In the genomic region with DNA sequence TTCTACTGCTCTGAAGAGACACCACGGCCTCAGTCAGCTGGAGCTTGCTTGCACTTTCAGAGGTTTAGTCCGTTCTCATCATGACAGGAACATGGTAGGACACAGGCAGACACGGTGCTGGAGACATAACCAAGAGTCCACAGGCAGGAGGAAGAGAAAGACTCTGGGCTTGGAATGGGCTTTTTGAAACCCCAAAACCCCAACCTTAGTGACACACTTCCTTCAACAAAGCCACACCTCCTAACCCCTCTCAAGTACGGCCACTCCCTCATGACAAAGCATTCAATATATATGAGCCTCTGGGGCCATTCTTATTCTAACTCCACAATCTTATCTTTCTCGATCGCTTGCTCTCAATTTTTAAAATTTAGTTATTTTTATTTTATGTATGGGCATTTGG, we compare ENCODE assay signal across 21 mouse cellular contexts. TPM values are rescaled to one million over a fixed set of nuclear protein-coding genes. Genes with fewer than 3 reads are reported as not detected.
DNase-seq lines count a peak whose midpoint lies in the region; ATAC-seq and TF ChIP-seq lines count a peak whose summit lies in the region.
"Had no signal": no experiment of that assay in that cellular context is flagged by ENCODE, and none has a peak within 500 bp of the region (broad histone marks: within the 10 kb centered on the region; RNA-seq: fewer than 3 reads in every experiment).

No protein-coding gene starts in this region.

- H3K9ac ChIP-seq in liver, embryonic 11.5 days (ENCODE audit: low read depth, low read length): no peak overlapping the region
- H3K9ac ChIP-seq in liver, embryonic 15.5 days: no peak overlapping the region
- no peak overlapping the region for H3K9ac ChIP-seq in hindbrain, embryonic 14.5 days
- H3K9ac ChIP-seq: forebrain, embryonic 13.5 days; forebrain, postnatal 0 days; heart, embryonic 15.5 days; hindbrain, embryonic 15.5 days had no signal

- DNase-seq in liver, embryonic 11.5 days (ENCODE audit: low spot score): no peak
- no peak for DNase-seq in liver
- no peak for DNase-seq in cerebellum, adult 2 months
- DNase-seq in adrenal gland, postnatal 36 days: no peak
- DNase-seq in hindbrain, embryonic 14.5 days (ENCODE audit: low spot score): no peak
- DNase-seq: adrenal gland, adult 8-10 months; cerebellum, adult 11 months; cerebellum, adult 9-10 months; cerebellum, postnatal 36 days; forebrain, postnatal 0 days; gastrocnemius, postnatal 14 days had no signal

- WGBS in liver, embryonic 11.5 days: 65% methylated on average over 6 of the region's 6 CpGs
- WGBS in liver, embryonic 15.5 days (ENCODE audit: insufficient replicate concordance): 49% methylated on average over 6 of the region's 6 CpGs
- WGBS in cerebellum, adult 2 months: 86% methylated on average over 6 of the region's 6 CpGs
- 86% methylated on average over 6 of the region's 6 CpGs for WGBS in hindbrain, embryonic 14.5 days

- H3K9me3 ChIP-seq in liver, embryonic 11.5 days (ENCODE audit: control insufficient read depth, low read length): no peaks in the 10 kb centered on the region
- no peaks in the 10 kb centered on the region for H3K9me3 ChIP-seq in liver, embryonic 15.5 days (replicated peaks)
- no peaks in the 10 kb centered on the region for H3K9me3 ChIP-seq in hindbrain, embryonic 14.5 days (ENCODE audit: control insufficient read depth, low read length)
- H3K9me3 ChIP-seq: embryonic facial prominence, embryonic 10.5 days; forebrain, embryonic 13.5 days; heart, embryonic 10.5 days; heart, embryonic 15.5 days; hindbrain, embryonic 10.5 days; hindbrain, embryonic 15.5 days had no signal

- no peak overlapping the region for H3K4me2 ChIP-seq in liver, embryonic 11.5 days
- peak overlapping the region; percentile 5; the same call in 1 of the 2 replicates for H3K4me2 ChIP-seq in liver, embryonic 15.5 days
- no peak overlapping the region for H3K4me2 ChIP-seq in hindbrain, embryonic 14.5 days (replicated peaks)
- H3K4me2 ChIP-seq: forebrain, embryonic 13.5 days; heart, embryonic 15.5 days; hindbrain, embryonic 15.5 days had no signal

- no peak for TF ChIP-seq CTCF in cerebellum, adult 2 months (IDR thresholded peaks at IDR 0.05; ENCODE audit: borderline replicate concordance, insufficient read depth, low read depth, low read length)

- ATAC-seq in liver, embryonic 11.5 days (replicated peaks; ENCODE audit: low FRiP score): peak; percentile 71; the same call in 1 of the 2 replicates
- peak; percentile 68 for ATAC-seq in common myeloid progenitor, adult 5-6 weeks (replicated peaks; ENCODE audit: low read depth, poor library complexity, severe bottlenecking)
- no peak for ATAC-seq in liver, embryonic 15.5 days (ENCODE audit: insufficient read depth)
- peak; percentile 55 for ATAC-seq in monocyte, adult 5-6 weeks (replicated peaks; ENCODE audit: insufficient number of reproducible peaks, low FRiP score, low TSS enrichment, poor library complexity, severe bottlenecking)
- ATAC-seq in hindbrain, embryonic 14.5 days (ENCODE audit: low FRiP score): no peak
- ATAC-seq: forebrain, embryonic 13.5 days; forebrain, postnatal 0 days; inflammation-experienced regulatory T-cells, adult 6 months had no signal

- no peak overlapping the region for H3K27ac ChIP-seq in liver, embryonic 11.5 days (ENCODE audit: low read depth, low read length)
- no peak overlapping the region for H3K27ac ChIP-seq in liver, embryonic 15.5 days (replicated peaks)
- no peak overlapping the region for H3K27ac ChIP-seq in cerebellum, adult 2 months (ENCODE audit: insufficient read depth, low read length)
- no peak overlapping the region for H3K27ac ChIP-seq in hindbrain, embryonic 14.5 days
- H3K27ac ChIP-seq: embryonic facial prominence, embryonic 10.5 days; forebrain, embryonic 13.5 days; heart, embryonic 10.5 days; heart, embryonic 15.5 days; hindbrain, embryonic 10.5 days; hindbrain, embryonic 15.5 days had no signal

- no peak for TF ChIP-seq POLR2A in cerebellum, adult 2 months (IDR thresholded peaks at IDR 0.05; ENCODE audit: borderline replicate concordance, insufficient read depth, low read length)

- H3K4me3 ChIP-seq in liver, embryonic 11.5 days (ENCODE audit: low read depth, low read length): no peak overlapping the region
- no peak overlapping the region for H3K4me3 ChIP-seq in liver, embryonic 15.5 days (replicated peaks)
- no peak overlapping the region for H3K4me3 ChIP-seq in cerebellum, adult 2 months (replicated peaks; ENCODE audit: insufficient read depth, low read depth, low read length)
- no peak overlapping the region for H3K4me3 ChIP-seq in hindbrain, embryonic 14.5 days (replicated peaks; ENCODE audit: low read length)
- H3K4me3 ChIP-seq: embryonic facial prominence, embryonic 10.5 days; forebrain, embryonic 13.5 days; heart, embryonic 10.5 days; heart, embryonic 15.5 days; hindbrain, embryonic 10.5 days; hindbrain, embryonic 15.5 days had no signal

- no peaks in the 10 kb centered on the region for H3K36me3 ChIP-seq in liver, embryonic 11.5 days (ENCODE audit: control insufficient read depth, insufficient read depth, low read length)
- H3K36me3 ChIP-seq in liver, embryonic 15.5 days (replicated peaks): no peaks in the 10 kb centered on the region
- H3K36me3 ChIP-seq in hindbrain, embryonic 14.5 days (replicated peaks; ENCODE audit: control insufficient read depth, insufficient read depth): peaks cover 13% of the 10 kb centered on the region
- H3K36me3 ChIP-seq: embryonic facial prominence, embryonic 10.5 days; heart, embryonic 10.5 days; heart, embryonic 15.5 days; hindbrain, embryonic 10.5 days had no signal

- H3K4me1 ChIP-seq in liver, embryonic 11.5 days (replicated peaks; ENCODE audit: control insufficient read depth, insufficient read depth, low read length): no peaks in the 10 kb centered on the region; the same call in 1 of the 2 replicates
- H3K4me1 ChIP-seq in liver, embryonic 15.5 days (replicated peaks): peaks cover 11% of the 10 kb centered on the region
- H3K4me1 ChIP-seq in cerebellum, adult 2 months (ENCODE audit: control insufficient read depth, insufficient read depth, low read length): no peaks in the 10 kb centered on the region
- H3K4me1 ChIP-seq in hindbrain, embryonic 14.5 days (replicated peaks; ENCODE audit: control insufficient read depth, insufficient read depth, low read length): no peaks in the 10 kb centered on the region
- H3K4me1 ChIP-seq: embryonic facial prominence, embryonic 10.5 days; forebrain, embryonic 13.5 days; hindbrain, embryonic 10.5 days; hindbrain, embryonic 15.5 days had no signal

- no peaks in the 10 kb centered on the region for H3K27me3 ChIP-seq in liver, embryonic 11.5 days (replicated peaks; ENCODE audit: control insufficient read depth, insufficient read depth, low read length)
- H3K27me3 ChIP-seq in liver, embryonic 15.5 days: peaks cover under 1% of the 10 kb centered on the region; the same call in 1 of the 2 replicates
- no peaks in the 10 kb centered on the region for H3K27me3 ChIP-seq in cerebellum, adult 2 months (ENCODE audit: control insufficient read depth, insufficient read depth, low read length)
- H3K27me3 ChIP-seq in hindbrain, embryonic 14.5 days (ENCODE audit: control insufficient read depth, insufficient read depth, low read length): no peaks in the 10 kb centered on the region
- H3K27me3 ChIP-seq: forebrain, embryonic 13.5 days; heart, embryonic 15.5 days; hindbrain, embryonic 15.5 days had no signal

RNA-seq across cellular contexts. Expression of a gene that starts 5.9 kb away (rescaled TPM):
- 33.7 and 34.3 TPM in 2 replicates for polyA plus RNA-seq in liver, embryonic 11.5 days (2014; fragmentation: Nextera tagmentation; extraction: Ambion mirVana)
- 49.7 and 54.1 TPM in 2 replicates for total RNA-seq in common myeloid progenitor, adult 5-6 weeks (2017)
- polyA plus RNA-seq in liver, embryonic 15.5 days (2015; fragmentation: Nextera tagmentation; extraction: Ambion mirVana): 23.1 and 23.6 TPM in 2 replicates
- 523 to 1,277 TPM (median 526 TPM) in 3 replicates for total RNA-seq in monocyte, adult 5-6 weeks (2017)
- 75.0 and 79.8 TPM in 2 replicates for polyA plus RNA-seq in cerebellum, adult 2 months (2012; rRNA removed)
- total RNA-seq in adrenal gland, postnatal 36 days (2021): 100 to 1,000 TPM; 122 to 128 TPM
- 57.9 and 60.9 TPM in 2 replicates for polyA plus RNA-seq in hindbrain, embryonic 14.5 days (2014; fragmentation: Nextera tagmentation; extraction: Ambion mirVana)

RNA-seq across cellular contexts. Expression of a gene that starts 27.1 kb away (rescaled TPM):
- polyA plus RNA-seq in liver, embryonic 11.5 days (2014; fragmentation: Nextera tagmentation; extraction: Ambion mirVana): 8.9 and 9.7 TPM in 2 replicates
- total RNA-seq in common myeloid progenitor, adult 5-6 weeks (2017): 13.3 and 16.1 TPM in 2 replicates
- 8.6 and 9.8 TPM in 2 replicates for polyA plus RNA-seq in liver, embryonic 15.5 days (2015; fragmentation: Nextera tagmentation; extraction: Ambion mirVana)
- total RNA-seq in monocyte, adult 5-6 weeks (2017): 47.4 to 94.7 TPM (median 64.7 TPM) in 3 replicates
- polyA plus RNA-seq in cerebellum, adult 2 months (2012; rRNA removed): 39.9 and 40.4 TPM in 2 replicates
- total RNA-seq in adrenal gland, postnatal 36 days (2021): 10 to 100 TPM; 19.7 to 23.4 TPM
- 9.7 and 16.2 TPM in 2 replicates for polyA plus RNA-seq in hindbrain, embryonic 14.5 days (2014; fragmentation: Nextera tagmentation; extraction: Ambion mirVana)

RNA-seq across cellular contexts. Expression of a gene that starts 40.9 kb away (rescaled TPM):
- polyA plus RNA-seq in liver, embryonic 11.5 days (2014; fragmentation: Nextera tagmentation; extraction: Ambion mirVana): 7.4 and 9.1 TPM in 2 replicates
- 6.7 and 6.8 TPM in 2 replicates for total RNA-seq in common myeloid progenitor, adult 5-6 weeks (2017)
- polyA plus RNA-seq in liver, embryonic 15.5 days (2015; fragmentation: Nextera tagmentation; extraction: Ambion mirVana): 3.9 and 4.5 TPM in 2 replicates
- total RNA-seq in monocyte, adult 5-6 weeks (2017): 48.6 to 70.1 TPM (median 67.8 TPM) in 3 replicates
- polyA plus RNA-seq in cerebellum, adult 2 months (2012; rRNA removed): 17.5 and 20.1 TPM in 2 replicates
- total RNA-seq in adrenal gland, postnatal 36 days (2021): 10 to 100 TPM in 1 of 2 experiments, 1 to 10 TPM in 1; 4.8 to 13.2 TPM
- 22.5 and 23.9 TPM in 2 replicates for polyA plus RNA-seq in hindbrain, embryonic 14.5 days (2014; fragmentation: Nextera tagmentation; extraction: Ambion mirVana)

RNA-seq across cellular contexts. Expression of a gene that starts 41.5 kb away (rescaled TPM):
- polyA plus RNA-seq in liver, embryonic 11.5 days (2014; fragmentation: Nextera tagmentation; extraction: Ambion mirVana): 24.3 and 28.9 TPM in 2 replicates
- 20.6 and 22.5 TPM in 2 replicates for total RNA-seq in common myeloid progenitor, adult 5-6 weeks (2017)
- 9.2 and 12.6 TPM in 2 replicates for polyA plus RNA-seq in liver, embryonic 15.5 days (2015; fragmentation: Nextera tagmentation; extraction: Ambion mirVana)
- total RNA-seq in monocyte, adult 5-6 weeks (2017): 11.1 to 17.6 TPM (median 15.7 TPM) in 3 replicates
- 38.0 and 39.1 TPM in 2 replicates for polyA plus RNA-seq in cerebellum, adult 2 months (2012; rRNA removed)
- total RNA-seq in adrenal gland, postnatal 36 days (2021): 10 to 100 TPM; 16.3 to 18.3 TPM
- polyA plus RNA-seq in hindbrain, embryonic 14.5 days (2014; fragmentation: Nextera tagmentation; extraction: Ambion mirVana): 29.0 and 29.8 TPM in 2 replicates

RNA-seq across cellular contexts. Expression of a gene that starts 46.6 kb away (rescaled TPM):
- polyA plus RNA-seq in liver, embryonic 11.5 days (2014; fragmentation: Nextera tagmentation; extraction: Ambion mirVana): not detected in 2 replicates
- total RNA-seq in common myeloid progenitor, adult 5-6 weeks (2017): not detected in 2 replicates
- polyA plus RNA-seq in liver, embryonic 15.5 days (2015; fragmentation: Nextera tagmentation; extraction: Ambion mirVana): 0.07 TPM in 1 of 2 replicates, not detected in the other
- total RNA-seq in monocyte, adult 5-6 weeks (2017): not detected in 3 replicates
- 0.47 and 0.48 TPM in 2 replicates for polyA plus RNA-seq in cerebellum, adult 2 months (2012; rRNA removed)
- 1 to 10 TPM in 1 of 2 experiments, not detected in 1; 1.1 TPM for total RNA-seq in adrenal gland, postnatal 36 days (2021)
- 0.23 TPM in 1 of 2 replicates, not detected in the other for polyA plus RNA-seq in hindbrain, embryonic 14.5 days (2014; fragmentation: Nextera tagmentation; extraction: Ambion mirVana)
- total RNA-seq: forebrain, postnatal 0 days had no signal
- polyA plus RNA-seq: embryonic facial prominence, embryonic 10.5 days; forebrain, embryonic 13.5 days; forebrain, postnatal 0 days; heart, embryonic 10.5 days; heart, embryonic 15.5 days; hindbrain, embryonic 10.5 days; hindbrain, embryonic 15.5 days; inflammation-experienced regulatory T-cells, adult 6 months had no signal

Comparison
In these comparisons a context has a peak if more than half of its experiments do, and no peak if none do; other contexts are left out.
1. ATAC-seq: peak in liver, embryonic 11.5 days (single experiment), common myeloid progenitor, adult 5-6 weeks (single experiment) and monocyte, adult 5-6 weeks (single experiment); none in liver, embryonic 15.5 days (single experiment) and hindbrain, embryonic 14.5 days (single experiment).